Mouse (Mus musculus) embryonic facial prominence, embryonic 11.5 days (tissue): ENCODE measurements around the gene Gfpt2. TPM values are rescaled to one million over a fixed set of nuclear protein-coding genes. Genes with fewer than 3 reads are reported as not detected.

Experiments
- ATAC-seq: fragments of 200-750 bp; cut with Nextera tagmentation; replicated peaks from 2 replicates; pipeline ENCODE4 v1.8.0; 2017; ENCODE audit warnings: low read depth; ENCODE audit not compliant: insufficient number of reproducible peaks, low FRiP score, low TSS enrichment
- DNase-seq: peaks from one replicate; pipeline ENCODE4 v3.0.0-alpha.2; 2015; ENCODE audit warnings: low spot score
- H3K27ac ChIP-seq: fragments of 300-500 bp; sonication (generic); replicated peaks from 2 replicates; pipeline ENCODE4 v1.5.1; 2014; ENCODE audit warnings: mild to moderate bottlenecking, low read depth, low read length, control low read depth
- H3K27me3 ChIP-seq: fragments of 300-500 bp; sonication (generic); 2 replicates; pipeline ENCODE4 v1.6.1; 2014; ENCODE audit warnings: mild to moderate bottlenecking, low read length, moderate library complexity, mixed read lengths; ENCODE audit not compliant: control insufficient read depth, insufficient read depth
- H3K36me3 ChIP-seq: fragments of 300-500 bp; sonication (generic); replicated peaks from 2 replicates; pipeline ENCODE4 v1.6.1; 2014; ENCODE audit warnings: low read depth, mild to moderate bottlenecking, low read length, moderate library complexity, mixed read lengths; ENCODE audit not compliant: control insufficient read depth, insufficient read depth
- H3K4me1 ChIP-seq: fragments of 300-500 bp; sonication (generic); 2 replicates; pipeline ENCODE4 v1.6.1; 2014; ENCODE audit warnings: low read length, mixed read lengths; ENCODE audit not compliant: control insufficient read depth, insufficient read depth
- H3K4me2 ChIP-seq: fragments of 300-500 bp; sonication (generic); 2 replicates; pipeline ENCODE4 v1.6.1; 2014; ENCODE audit warnings: low read depth, mild to moderate bottlenecking, control low read depth, low read length, moderate library complexity
- H3K4me3 ChIP-seq: fragments of 300-500 bp; sonication (generic); 2 replicates; pipeline ENCODE4 v1.5.1; 2014; ENCODE audit warnings: low read depth, low read length, control low read depth
- H3K9ac ChIP-seq: fragments of 300-500 bp; sonication (generic); replicated peaks from 2 replicates; pipeline ENCODE4 v1.6.1; 2014; ENCODE audit warnings: mild to moderate bottlenecking, control low read depth, low read length
- H3K9me3 ChIP-seq: fragments of 300-500 bp; sonication (generic); replicated peaks from 2 replicates; pipeline ENCODE4 v1.6.1; 2016; ENCODE audit warnings: mild to moderate bottlenecking, low read length, inconsistent platforms, mixed read lengths; ENCODE audit not compliant: control insufficient read depth
- WGBS: fragments of 180-500 bp; shearing (Covaris S2); extraction: QIAGEN DNeasy Blood & Tissue Kit; methylation state at CpG from one replicate; pipeline ENCODE4 v1.1.7; 2014; 5-methylcytosine and 5-hydroxymethylcytosine counted together
- polyA plus RNA-seq: library from polyadenylated mRNA; unstranded; fragments of >200 nt; fragmentation: Nextera tagmentation; extraction: Ambion mirVana; gene quantifications from 2 replicates; pipeline ENCODE4 v1.2.1, GENCODE M21; 2014

The Gfpt2 gene
- 26.1 and 28.1 TPM in 2 replicates for polyA plus RNA-seq

- DNase-seq = peak; percentile 95
- Histone ChIP-seq H3K4me2 (peak within 1 kb of the TSS; percentile 94), H3K9ac (peak within 1 kb of the TSS; percentile 74), H3K4me1 (no peaks in the 10 kb centered on the region), H3K4me3 (peak within 1 kb of the TSS; percentile 61), H3K36me3 (no peaks in the 10 kb centered on the region), H3K9me3 (no peaks in the 10 kb centered on the region), H3K27ac (peak within 1 kb of the TSS; percentile 47; the same call in 1 of the 2 replicates), H3K27me3 (no peaks in the 10 kb centered on the region)
- WGBS = 0% methylated on average over 25 of the region's 25 CpGs
- peak; percentile 97 for ATAC-seq
Observed at GRCm38 (mm10) chr11:49793619-49794341, at the start of gene Gfpt2. TSS of gene Gfpt2 (plus strand) at chr11:49794178.

- Histone ChIP-seq H3K4me2 (no peak overlapping the region), H3K36me3 (no peaks in the 10 kb centered on the region), H3K27ac (no peak overlapping the region), H3K4me1 (no peaks in the 10 kb centered on the region), H3K4me3 (no peak overlapping the region), H3K9ac (no peak overlapping the region), H3K27me3 (no peaks in the 10 kb centered on the region), H3K9me3 (no peaks in the 10 kb centered on the region)
- ATAC-seq = no peak
- no peak for DNase-seq
Observed at GRCm38 (mm10) chr11:49744981-49745380, 49.0 kb upstream of the Gfpt2 start.

GRCm38 (mm10) chr11:49745839-49746238 is 48.1 kb upstream of the Gfpt2 start:
- no peaks in the 10 kb centered on the region for H3K4me1 ChIP-seq
- WGBS = 87% methylated on average over 3 of the region's 3 CpGs

GRCm38 (mm10) chr11:49746756-49747155 is 47.2 kb upstream of the Gfpt2 start:
- Histone ChIP-seq H3K27ac (no peak overlapping the region), H3K4me2 (no peak overlapping the region), H3K36me3 (no peaks in the 10 kb centered on the region), H3K4me3 (no peak overlapping the region), H3K9ac (no peak overlapping the region), H3K9me3 (no peaks in the 10 kb centered on the region), H3K27me3 (no peaks in the 10 kb centered on the region), H3K4me1 (no peaks in the 10 kb centered on the region)
- ATAC-seq (no peak), DNase-seq (no peak)
- WGBS = 91% methylated on average over 1 of the region's 1 CpGs

More at GRCm38 (mm10) chr11:49745839-49746238, 48.1 kb upstream of the Gfpt2 start:
- no peak overlapping the region for H3K27ac ChIP-seq
- no peak overlapping the region for H3K9ac ChIP-seq
- no peak for DNase-seq
- no peak for ATAC-seq
- H3K36me3 ChIP-seq = no peaks in the 10 kb centered on the region
- no peaks in the 10 kb centered on the region for H3K9me3 ChIP-seq
- no peak overlapping the region for H3K4me2 ChIP-seq
- no peak overlapping the region for H3K4me3 ChIP-seq
- H3K27me3 ChIP-seq = no peaks in the 10 kb centered on the region

- WGBS = 49% methylated on average over 12 of the region's 12 CpGs
- no peaks in the 10 kb centered on the region for H3K4me1 ChIP-seq
- H3K27ac ChIP-seq = no peak overlapping the region
- ATAC-seq = no peak
- no peaks in the 10 kb centered on the region for H3K27me3 ChIP-seq
- H3K4me3 ChIP-seq = no peak overlapping the region
- H3K36me3 ChIP-seq = no peaks in the 10 kb centered on the region
- no peak overlapping the region; the same call in 1 of the 2 replicates for H3K9ac ChIP-seq
- H3K4me2 ChIP-seq = no peak overlapping the region
- no peaks in the 10 kb centered on the region for H3K9me3 ChIP-seq
- DNase-seq = no peak
Observed at GRCm38 (mm10) chr11:49754958-49755665, 38.9 kb upstream of the Gfpt2 start.

- H3K4me1 ChIP-seq = no peaks in the 10 kb centered on the region
- no peaks in the 10 kb centered on the region for H3K27me3 ChIP-seq
- no peaks in the 10 kb centered on the region for H3K9me3 ChIP-seq
- no peaks in the 10 kb centered on the region for H3K36me3 ChIP-seq
- ATAC-seq (no peak), DNase-seq (no peak)
- H3K27ac ChIP-seq = no peak overlapping the region
- H3K4me2 ChIP-seq = no peak overlapping the region
- WGBS = 90% methylated on average over 3 of the region's 3 CpGs
- no peak overlapping the region for H3K9ac ChIP-seq
- no peak overlapping the region for H3K4me3 ChIP-seq
Observed at GRCm38 (mm10) chr11:49758096-49758495, 35.9 kb upstream of the Gfpt2 start.

- no peaks in the 10 kb centered on the region for H3K36me3 ChIP-seq
Observed at GRCm38 (mm10) chr11:49761130-49761529, 32.8 kb upstream of the Gfpt2 start.

GRCm38 (mm10) chr11:49763555-49763954 is 30.4 kb upstream of the Gfpt2 start:
- Histone ChIP-seq H3K4me3 (no peak overlapping the region), H3K9me3 (no peaks in the 10 kb centered on the region), H3K36me3 (no peaks in the 10 kb centered on the region), H3K27ac (peak overlapping the region; percentile 53; the same call in 1 of the 2 replicates), H3K4me1 (no peaks in the 10 kb centered on the region), H3K27me3 (no peaks in the 10 kb centered on the region), H3K4me2 (no peak overlapping the region), H3K9ac (no peak overlapping the region)
- DNase-seq (peak; percentile 66), ATAC-seq (peak; percentile 68; the same call in 1 of the 2 replicates)

More at GRCm38 (mm10) chr11:49761130-49761529, 32.8 kb upstream of the Gfpt2 start:
- Histone ChIP-seq H3K9me3 (no peaks in the 10 kb centered on the region), H3K9ac (no peak overlapping the region), H3K4me1 (no peaks in the 10 kb centered on the region), H3K27ac (no peak overlapping the region), H3K4me2 (no peak overlapping the region), H3K27me3 (no peaks in the 10 kb centered on the region), H3K4me3 (no peak overlapping the region)
- ATAC-seq (no peak), DNase-seq (no peak)
- WGBS = 82% methylated on average over 5 of the region's 5 CpGs
